8 mouse cellular contexts compared by ENCODE assay signal in the genomic region with DNA sequence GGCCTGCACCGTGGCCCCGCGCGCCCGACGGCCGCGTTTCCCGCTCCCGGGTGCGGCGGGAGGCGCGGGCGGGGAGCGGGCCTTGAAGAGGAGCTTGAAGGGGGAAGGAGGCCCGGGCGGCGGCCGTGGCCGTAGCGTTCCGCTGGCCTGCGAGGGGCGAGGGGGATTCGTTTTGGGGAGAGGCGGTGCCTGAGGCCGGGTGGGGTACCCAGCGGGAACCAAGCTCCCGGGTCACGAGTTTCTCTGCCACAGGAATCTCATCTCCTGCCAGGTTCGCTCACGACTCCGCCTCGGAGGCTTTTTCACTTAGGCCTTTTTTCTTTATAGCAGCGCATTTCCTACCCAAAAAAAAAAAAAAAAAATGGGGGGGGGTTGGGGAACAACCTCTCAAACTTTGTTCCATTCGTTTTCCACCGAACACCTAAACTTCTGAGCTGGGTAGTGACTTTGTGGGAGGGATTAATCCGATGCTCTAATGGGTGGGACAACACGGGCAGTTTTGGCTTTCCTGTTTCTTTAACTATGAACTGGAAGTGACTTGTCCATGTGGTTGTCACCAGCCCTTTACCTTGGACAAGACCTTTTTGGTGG. TPM values are rescaled to one million over a fixed set of nuclear protein-coding genes. Genes with fewer than 3 reads are reported as not detected.
DNase-seq lines count a peak whose midpoint lies in the region; ATAC-seq and TF ChIP-seq lines count a peak whose summit lies in the region.

No protein-coding gene starts in this region.

- H3K27ac ChIP-seq in liver, embryonic 14.5 days, result peak overlapping the region; percentile 66
- peak overlapping the region; percentile 97 for H3K27ac ChIP-seq in neural tube, embryonic 15.5 days (replicated peaks)
- peak overlapping the region; percentile 39; the same call in 1 of the 2 replicates for H3K27ac ChIP-seq in thymus, adult 2 months (ENCODE audit: control insufficient read depth, insufficient read depth, low read length)

- H3K9me3 ChIP-seq in liver, embryonic 14.5 days (ENCODE audit: control insufficient read depth, low read length), result no peaks in the 10 kb centered on the region
- no peaks in the 10 kb centered on the region for H3K9me3 ChIP-seq in neural tube, embryonic 15.5 days (replicated peaks)

- H3K9ac ChIP-seq in liver, embryonic 14.5 days (replicated peaks), result peak overlapping the region; percentile 98
- H3K9ac ChIP-seq in neural tube, embryonic 15.5 days (replicated peaks), result peak overlapping the region; percentile 96

- peak overlapping the region; percentile 76 for H3K4me2 ChIP-seq in liver, embryonic 14.5 days (ENCODE audit: low read depth)
- H3K4me2 ChIP-seq in neural tube, embryonic 15.5 days, result peak overlapping the region; percentile 63

- H3K36me3 ChIP-seq in liver, embryonic 14.5 days (replicated peaks; ENCODE audit: control insufficient read depth, insufficient read depth, low read depth), result peaks cover 18% of the 10 kb centered on the region
- peaks cover 10% of the 10 kb centered on the region for H3K36me3 ChIP-seq in neural tube, embryonic 15.5 days
- H3K36me3 ChIP-seq in thymus, adult 2 months (ENCODE audit: control insufficient read depth, insufficient read depth, low read length), result peaks cover 13% of the 10 kb centered on the region

- H3K27me3 ChIP-seq in liver, embryonic 14.5 days (ENCODE audit: control insufficient read depth, insufficient read depth, low read length), result no peaks in the 10 kb centered on the region
- no peaks in the 10 kb centered on the region for H3K27me3 ChIP-seq in neural tube, embryonic 15.5 days (replicated peaks)
- no peaks in the 10 kb centered on the region for H3K27me3 ChIP-seq in thymus, adult 2 months (ENCODE audit: control insufficient read depth, insufficient read depth, low read length)

- 0 out of 2 replicates have a peak, but pooled peaks have one; percentile 4 for TF ChIP-seq POLR2A in thymus, adult 2 months (IDR thresholded peaks at IDR 0.05; ENCODE audit: control insufficient read depth, extremely low read depth, insufficient read depth, low read length, poor library complexity)

- under 1% methylated on average over 37 of the region's 40 CpGs for WGBS in liver, embryonic 14.5 days (ENCODE audit: insufficient replicate concordance)
- WGBS in neural tube, embryonic 15.5 days, result 0% methylated on average over 10 of the region's 40 CpGs
- WGBS in thymus, adult 2 months, result under 1% methylated on average over 38 of the region's 40 CpGs

- no peak for ATAC-seq in liver, embryonic 14.5 days (ENCODE audit: insufficient read depth)
- ATAC-seq in neural tube, embryonic 15.5 days (ENCODE audit: low FRiP score), result no peak

- no peak for TF ChIP-seq CTCF in liver, embryonic 14.5 days (IDR thresholded peaks at IDR 0.05; ENCODE audit: low read depth)
- no peak for TF ChIP-seq CTCF in thymus, adult 2 months (IDR thresholded peaks at IDR 0.05; ENCODE audit: borderline replicate concordance, control insufficient read depth, extremely low read depth, insufficient read depth, low read length, poor library complexity)

- peaks cover 2% of the 10 kb centered on the region in 2 experiments; a peak in 3 of 4 replicates for H3K4me1 ChIP-seq in liver, embryonic 14.5 days (replicated peaks; ENCODE audit: control insufficient read depth in 2 of 2, insufficient read depth in 2 of 2, low read length in 1 of 2)
- H3K4me1 ChIP-seq in neural tube, embryonic 15.5 days, result peaks cover 24% of the 10 kb centered on the region
- H3K4me1 ChIP-seq in thymus, adult 2 months (replicated peaks; ENCODE audit: control insufficient read depth, insufficient read depth, low read length), result no peaks in the 10 kb centered on the region

- peak overlapping the region; percentile 79 to 96 for H3K4me3 ChIP-seq in liver, embryonic 14.5 days (ENCODE audit: insufficient read depth in 1 of 2, low read depth in 2 of 2, low read length in 2 of 2)
- peak overlapping the region; percentile 99 for H3K4me3 ChIP-seq in neural tube, embryonic 15.5 days (replicated peaks)
- peak overlapping the region; percentile 100 for H3K4me3 ChIP-seq in thymus, adult 2 months (ENCODE audit: control insufficient read depth, insufficient read depth, low read length)

- TF ChIP-seq EP300 in liver, embryonic 14.5 days (IDR thresholded peaks at IDR 0.05; ENCODE audit: low read depth), result no peak

- peak; percentile 39 to 55 for DNase-seq in urinary bladder, adult 18-20 months (ENCODE audit: low spot score in 2 of 2)
- DNase-seq in urinary bladder, postnatal 10 days (ENCODE audit: low spot score), result no peak
- peak; percentile 66 for DNase-seq in embryo, embryonic 9.5 days (ENCODE audit: extremely low spot score)
- peak; percentile 61 to 65 for DNase-seq in heart, adult 18-20 months
- peak; percentile 53 for DNase-seq in kidney, adult 9 months
- peak; percentile 31 to 57 (median 36) for DNase-seq in liver, embryonic 14.5 days (ENCODE audit: low read depth in 3 of 3, low spot score in 3 of 3)
- peak; percentile 46 for DNase-seq in thymus, adult 2 months

RNA-seq across cellular contexts. Expression of a gene that starts 1.7 kb away (rescaled TPM):
- total RNA-seq in heart, adult 18-20 months (2021), result 10 to 100 TPM; 47.0 to 47.9 TPM
- 5.8 and 7.6 TPM in 2 replicates for polyA plus RNA-seq in liver, embryonic 14.5 days (2012; rRNA removed)
- polyA plus RNA-seq in liver, embryonic 14.5 days (2014; fragmentation: Nextera tagmentation; extraction: Ambion mirVana), result 1.2 and 1.9 TPM in 2 replicates
- 3.4 and 4.8 TPM in 2 replicates for polyA plus RNA-seq in neural tube, embryonic 15.5 days (2015; fragmentation: Nextera tagmentation; extraction: Ambion mirVana)
- 30.1 and 38.8 TPM in 2 replicates for polyA plus RNA-seq in thymus, adult 2 months (2012; rRNA removed)

RNA-seq across cellular contexts. Expression of a gene that starts 37.4 kb away (rescaled TPM):
- total RNA-seq in heart, adult 18-20 months (2021), result not detected
- polyA plus RNA-seq in liver, embryonic 14.5 days (2012; rRNA removed), result not detected in 2 replicates
- polyA plus RNA-seq in liver, embryonic 14.5 days (2014; fragmentation: Nextera tagmentation; extraction: Ambion mirVana), result not detected in 2 replicates
- 0.61 TPM in 1 of 2 replicates, not detected in the other for polyA plus RNA-seq in neural tube, embryonic 15.5 days (2015; fragmentation: Nextera tagmentation; extraction: Ambion mirVana)
- 0.13 and 0.36 TPM in 2 replicates for polyA plus RNA-seq in thymus, adult 2 months (2012; rRNA removed)

Comparison
In these comparisons a context has a peak if more than half of its experiments do, and no peak if none do; other contexts are left out.
1. H3K27ac ChIP-seq: peak in every context shown above with its lines; median percentile 97 in neural tube, embryonic 15.5 days; 66 in liver, embryonic 14.5 days; 39 in thymus, adult 2 months.